Mouse (Mus musculus) heart, embryonic 14.5 days (tissue): ENCODE results near the gene Mrps21. TPM values are rescaled to one million over a fixed set of nuclear protein-coding genes. Genes with fewer than 3 reads are reported as not detected.

ENCODE experiments used
- ATAC-seq: fragments of 200-750 bp; cut with Nextera tagmentation; 2 replicates; pipeline ENCODE4 v1.8.0; 2017; ENCODE audit warnings: low read depth, moderate TSS enrichment; ENCODE audit not compliant: insufficient number of reproducible peaks, insufficient read depth, low FRiP score
- H3K27ac ChIP-seq, 2 experiments: fragments of 200-500 bp in 1 of 2; fragments of 300-500 bp in 1 of 2; sonication (generic) in 1 of 2; replicated peaks in 1 of 2; 2 replicates each; pipeline ENCODE4 v1.5.1; 2012 to 2014; ENCODE audit warnings: low read depth in 2 of 2, low read length in 2 of 2, control low read depth in 1 of 2, mild to moderate bottlenecking in 1 of 2, mixed read lengths in 1 of 2; ENCODE audit not compliant: control insufficient read depth in 1 of 2, insufficient read depth in 1 of 2
- H3K27me3 ChIP-seq: fragments of 300-500 bp; sonication (generic); 2 replicates; pipeline ENCODE4 v1.6.1; 2014; ENCODE audit warnings: mild to moderate bottlenecking, low read length, control low read depth; ENCODE audit not compliant: control insufficient read depth, insufficient read depth
- H3K36me3 ChIP-seq: fragments of 300-500 bp; sonication (generic); 2 replicates; pipeline ENCODE4 v1.6.1; 2014; ENCODE audit warnings: mild to moderate bottlenecking, control low read depth, low read length, mixed read lengths; ENCODE audit not compliant: control insufficient read depth, insufficient read depth
- H3K4me1 ChIP-seq, 2 experiments: fragments of 200-500 bp in 1 of 2; fragments of 300-500 bp in 1 of 2; sonication (generic) in 1 of 2; 2 replicates each; pipeline ENCODE4 v1.6.1; 2012 to 2014; ENCODE audit warnings: low read length in 2 of 2, control low read depth in 1 of 2, mixed read lengths in 1 of 2; ENCODE audit not compliant: control insufficient read depth in 2 of 2, insufficient read depth in 2 of 2
- H3K4me2 ChIP-seq: fragments of 300-500 bp; sonication (generic); 2 replicates; pipeline ENCODE4 v1.6.1; 2014; ENCODE audit warnings: mild to moderate bottlenecking, low read length
- H3K4me3 ChIP-seq, 2 experiments: fragments of 200-500 bp in 1 of 2; fragments of 300-500 bp in 1 of 2; sonication (generic) in 1 of 2; 2 replicates each; pipeline ENCODE4 v1.5.1; 2012 to 2014; ENCODE audit warnings: low read length in 2 of 2, mild to moderate bottlenecking in 2 of 2, control low read depth in 1 of 2, low read depth in 1 of 2, moderate library complexity in 1 of 2; ENCODE audit not compliant: control insufficient read depth in 1 of 2, insufficient read depth in 1 of 2
- H3K9ac ChIP-seq: fragments of 300-500 bp; sonication (generic); 2 replicates; pipeline ENCODE4 v1.6.1; 2014; ENCODE audit warnings: mild to moderate bottlenecking, low read length
- H3K9me3 ChIP-seq: fragments of 300-500 bp; sonication (generic); 2 replicates; pipeline ENCODE4 v1.6.1; 2016; ENCODE audit warnings: low read length, control low read depth; ENCODE audit not compliant: control insufficient read depth
- WGBS: fragments of 180-500 bp; shearing (Covaris S2); extraction: QIAGEN DNeasy Blood & Tissue Kit; methylation state at CpG from one replicate; pipeline ENCODE4 v1.1.7; 2014; 5-methylcytosine and 5-hydroxymethylcytosine counted together
- polyA plus RNA-seq: library from polyadenylated mRNA; unstranded; fragments of >200 nt; fragmentation: Nextera tagmentation; extraction: Ambion mirVana; gene quantifications from 2 replicates; pipeline ENCODE4 v1.2.1, GENCODE M21; 2014

Gene Mrps21
- polyA plus RNA-seq, 1 experiment from 2014 or later: 468 TPM

DNA sequence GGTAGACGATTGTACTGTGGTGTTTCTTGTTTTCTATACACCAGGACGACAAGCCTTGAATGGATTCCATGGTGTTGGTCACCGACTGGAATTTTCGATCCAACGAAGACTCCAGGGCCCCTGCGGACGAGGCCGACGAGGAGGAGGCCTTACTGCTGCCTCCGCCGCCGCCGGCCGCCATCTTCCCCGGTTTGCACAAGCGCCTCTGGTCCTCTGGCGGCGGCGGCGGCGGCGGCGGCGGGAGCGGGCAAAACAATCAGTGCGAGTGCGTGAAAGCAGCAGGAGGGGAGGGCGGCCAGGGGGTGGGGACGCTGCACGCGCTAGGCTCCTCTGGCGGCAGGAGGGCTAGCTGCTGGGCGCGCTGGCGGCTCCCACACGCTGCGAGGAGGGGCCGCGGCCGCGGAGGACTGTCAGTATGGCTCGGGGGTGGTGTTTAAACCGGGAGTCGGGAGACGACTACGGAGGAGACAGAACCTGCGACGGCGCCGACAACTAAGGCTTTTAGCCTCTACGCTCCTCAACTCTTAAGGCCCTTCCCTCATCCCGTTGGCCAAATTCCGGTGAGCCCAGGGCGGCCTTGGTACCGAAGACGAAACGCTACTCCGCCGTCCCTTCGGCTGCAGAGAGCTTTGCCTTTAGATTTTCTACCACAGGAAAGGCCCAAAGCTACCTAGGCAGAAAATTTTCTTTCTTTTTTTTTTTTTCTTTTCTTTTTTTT, 52.6 kb downstream of the Mrps21 start, which contains the start of gene Rprd2:
Gene Rprd2 (minus strand): TSS at position 293 of the 718 bp plus-strand sequence.
- 0% methylated on average over 60 of the region's 60 CpGs for WGBS
- Histone ChIP-seq H3K9ac (peak within 1 kb of the TSS; percentile 99), H3K27ac (peak within 1 kb of the TSS; percentile 100), H3K27me3 (no peaks in the 10 kb centered on the region), H3K9me3 (no peaks in the 10 kb centered on the region), H3K4me1 (peaks cover 0 to 10% of the 10 kb centered on the region in 2 experiments), H3K4me2 (peak within 1 kb of the TSS; percentile 71), H3K36me3 (no peaks in the 10 kb centered on the region), H3K4me3 (peak within 1 kb of the TSS; percentile 86 to 88)
- ATAC-seq: peak; percentile 40

DNA sequence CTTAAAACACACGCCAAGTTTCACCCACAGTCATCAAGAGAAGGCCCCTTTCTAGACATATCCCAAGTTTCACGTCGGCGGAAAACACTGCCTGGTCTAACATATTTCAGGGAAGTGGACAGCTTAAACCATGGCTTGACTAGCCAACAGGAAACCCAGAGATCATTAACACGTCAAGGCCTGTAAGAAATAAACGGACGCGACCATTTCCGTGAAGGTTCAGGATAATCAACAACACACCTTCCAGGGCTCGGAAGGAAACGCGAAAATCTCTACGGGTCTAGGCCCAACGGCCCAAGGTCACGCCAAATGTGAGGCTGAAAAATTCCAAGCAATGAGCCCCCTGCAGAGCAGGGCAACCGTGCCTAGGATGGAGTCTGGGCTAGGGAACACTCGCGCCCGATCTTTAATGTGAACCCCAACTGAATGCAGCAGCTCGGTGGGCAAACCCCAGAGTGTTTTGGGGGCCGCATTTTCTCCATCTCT, 53.2 kb downstream of the Mrps21 start:
- Histone ChIP-seq H3K36me3 (no peaks in the 10 kb centered on the region), H3K9ac (peak overlapping the region; percentile 99), H3K4me2 (peak overlapping the region; percentile 59), H3K27ac (peak overlapping the region; percentile 100), H3K27me3 (no peaks in the 10 kb centered on the region), H3K9me3 (no peaks in the 10 kb centered on the region), H3K4me3 (peak overlapping the region; percentile 86 to 88), H3K4me1 (peaks cover 0 to 10% of the 10 kb centered on the region in 2 experiments)
- under 1% methylated on average over 21 of the region's 21 CpGs for WGBS
- ATAC-seq: no peak; the same call in 1 of the 2 replicates

DNA sequence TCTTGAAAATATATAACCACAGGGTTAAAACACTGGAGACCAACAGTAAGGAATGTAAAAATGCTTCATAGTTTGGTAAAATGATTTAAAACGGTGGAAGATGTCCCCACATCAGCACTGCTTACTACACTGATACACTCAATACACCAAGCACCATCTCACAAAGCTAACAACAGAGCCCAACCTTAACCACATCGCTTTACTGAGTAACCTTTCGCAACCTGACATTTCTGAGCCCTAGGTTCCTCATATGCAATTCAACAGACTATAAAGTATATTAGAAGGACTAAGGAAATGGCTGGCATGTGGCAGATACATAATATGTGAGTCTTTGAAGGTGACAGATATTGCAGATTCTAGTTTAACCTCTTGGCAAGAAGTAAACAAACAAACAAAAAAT, 54.6 kb downstream of the Mrps21 start:
- Histone ChIP-seq H3K4me2 (peak overlapping the region; percentile 59), H3K9me3 (no peaks in the 10 kb centered on the region), H3K27ac (no peak overlapping the region), H3K27me3 (no peaks in the 10 kb centered on the region), H3K36me3 (no peaks in the 10 kb centered on the region), H3K4me3 (peak overlapping the region in 1 of 2 experiments; percentile 8; a peak in 1 of 4 replicates), H3K9ac (peak overlapping the region; percentile 18; the same call in 1 of the 2 replicates), H3K4me1 (peaks cover 0 to 10% of the 10 kb centered on the region in 2 experiments)
- no peak for ATAC-seq
- 97% methylated on average over 3 of the region's 3 CpGs for WGBS

Other genes with a start within 250 kb of the Mrps21 start
- gene Ensa, start 246.5 kb downstream of the Mrps21 start, polyA plus RNA-seq: 47.4 and 51.1 TPM in 2 replicates
- 54.3 and 57.2 TPM in 2 replicates for gene Mcl1, start 212.7 kb downstream of the Mrps21 start, polyA plus RNA-seq
- gene Adamtsl4, start 183.6 kb downstream of the Mrps21 start, polyA plus RNA-seq: 6.3 and 7.0 TPM in 2 replicates
- gene Ecm1, start 131.9 kb downstream of the Mrps21 start, polyA plus RNA-seq: 62.7 and 66.1 TPM in 2 replicates
- 38.9 and 41.3 TPM in 2 replicates for gene Tars2, start 111.3 kb downstream of the Mrps21 start, polyA plus RNA-seq
- gene Rprd2, start 52.7 kb downstream of the Mrps21 start, polyA plus RNA-seq: 19.1 and 22.0 TPM in 2 replicates
- gene Prpf3, start 15.6 kb downstream of the Mrps21 start, polyA plus RNA-seq: 29.0 and 33.7 TPM in 2 replicates
- 3.1 and 3.9 TPM in 2 replicates for gene Ciart, start 10.7 kb upstream of the Mrps21 start, polyA plus RNA-seq
- 45.1 and 51.7 TPM in 2 replicates for gene BC028528, start 20.5 kb upstream of the Mrps21 start, polyA plus RNA-seq
- gene Aph1a, start 22.4 kb upstream of the Mrps21 start, polyA plus RNA-seq: 38.4 and 48.0 TPM in 2 replicates
- 45.5 and 49.7 TPM in 2 replicates for gene Car14, start 33.2 kb upstream of the Mrps21 start, polyA plus RNA-seq
- gene Anp32e, start 57.7 kb upstream of the Mrps21 start, polyA plus RNA-seq: 58.3 and 65.3 TPM in 2 replicates
- 65.0 and 73.7 TPM in 2 replicates for gene Plekho1, start 124.5 kb upstream of the Mrps21 start, polyA plus RNA-seq
- 22.8 and 24.4 TPM in 2 replicates for gene Vps45, start 186.9 kb upstream of the Mrps21 start, polyA plus RNA-seq
- 12.6 and 16.2 TPM in 2 replicates for gene Otud7b, start 233.0 kb upstream of the Mrps21 start, polyA plus RNA-seq